Mouse (Mus musculus) kidney, adult 11 months (tissue): Measurements from ENCODE around the gene Gemin6.
"Not testable (repeated sequence)": the region's sequence is repeated elsewhere in the genome, so short reads cannot be mapped to it uniquely, and the experiment has no call there.

Experiments used
- DNase-seq: peaks from one replicate; pipeline ENCODE4 v3.0.0; 2022

Gene Gemin6

DNA sequence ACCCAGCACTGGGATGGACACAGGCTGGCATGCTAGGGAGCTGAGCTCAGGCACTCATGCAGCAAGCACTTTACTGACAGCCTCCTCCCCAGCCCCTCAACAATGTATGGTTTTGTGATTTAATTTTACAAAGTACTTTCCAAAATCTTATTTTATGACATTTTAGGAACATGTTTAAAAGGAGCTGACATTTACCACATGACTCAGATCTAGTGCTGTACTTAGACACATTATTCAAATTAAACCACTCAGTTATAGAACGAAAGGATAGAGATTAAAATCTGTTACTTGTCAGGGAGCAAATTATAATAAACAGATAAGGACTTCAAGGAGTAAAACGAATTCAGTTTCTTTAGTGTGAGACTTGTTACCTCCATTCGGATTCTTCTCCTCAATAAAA, 11.2 kb downstream of the Gemin6 start:
- DNase-seq: no peak

DNA sequence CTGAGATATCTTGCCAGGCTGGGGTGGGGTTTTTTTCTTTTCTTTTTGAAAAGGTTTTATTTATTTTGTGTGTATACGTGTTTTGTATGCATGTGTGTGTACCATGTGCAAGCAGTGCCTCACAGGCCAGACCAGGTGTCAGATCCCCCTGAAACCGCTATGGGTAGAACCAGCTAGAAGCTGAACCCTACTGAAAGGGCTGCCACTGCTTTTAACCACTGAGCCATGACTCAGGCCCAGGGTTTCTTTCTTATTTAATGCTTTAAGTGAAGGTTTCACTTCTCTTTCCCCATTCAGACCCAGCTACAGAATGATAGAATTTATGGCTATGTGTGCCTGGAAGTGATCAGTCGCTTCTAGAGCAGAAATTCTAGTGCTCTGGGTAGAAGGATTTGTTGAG, 12.6 kb downstream of the Gemin6 start:
- no peak for DNase-seq

GRCm38 (mm10) chr17:80237475-80237874, 13.2 kb downstream of the Gemin6 start:
- no peak for DNase-seq

DNA sequence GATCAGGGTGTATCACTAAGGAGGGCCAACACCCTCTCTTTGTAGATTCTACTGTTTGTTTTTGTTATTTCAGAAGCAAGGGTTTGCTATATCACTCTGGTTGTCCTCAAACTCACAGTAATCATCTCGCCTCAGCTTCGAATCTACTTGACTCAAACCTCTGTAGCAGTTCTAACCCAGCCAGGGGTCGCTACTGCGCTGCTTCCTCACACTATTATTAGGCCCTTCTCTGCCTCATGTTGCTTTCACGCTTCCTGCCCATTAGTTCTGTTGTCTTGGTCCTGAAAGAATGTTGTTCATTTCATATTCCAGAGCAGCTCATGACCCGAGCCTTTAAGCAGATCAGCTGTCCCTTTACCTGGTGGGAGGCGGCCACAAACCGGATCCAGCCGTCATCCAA, 17.4 kb downstream of the Gemin6 start:
- DNase-seq: no peak

DNA sequence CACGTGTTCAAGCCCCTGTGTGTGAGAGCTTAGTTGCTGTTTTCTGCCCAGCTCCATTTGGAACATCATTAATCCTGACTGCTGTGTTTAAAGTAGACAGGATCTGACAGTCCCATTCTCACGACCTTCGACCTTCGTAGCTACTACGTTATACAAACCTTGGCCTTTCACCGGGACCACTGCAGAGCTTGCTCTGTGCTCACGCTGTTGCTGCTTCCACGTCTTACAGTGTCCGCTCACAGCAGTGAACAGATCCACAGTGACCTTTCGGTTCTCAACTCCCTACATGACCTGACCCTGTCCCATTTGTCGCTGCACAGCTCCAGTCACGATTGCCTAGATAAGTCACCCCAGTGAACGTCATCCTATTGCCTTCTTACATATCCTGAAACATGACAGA, 18.9 kb downstream of the Gemin6 start:
- DNase-seq: no peak

DNA sequence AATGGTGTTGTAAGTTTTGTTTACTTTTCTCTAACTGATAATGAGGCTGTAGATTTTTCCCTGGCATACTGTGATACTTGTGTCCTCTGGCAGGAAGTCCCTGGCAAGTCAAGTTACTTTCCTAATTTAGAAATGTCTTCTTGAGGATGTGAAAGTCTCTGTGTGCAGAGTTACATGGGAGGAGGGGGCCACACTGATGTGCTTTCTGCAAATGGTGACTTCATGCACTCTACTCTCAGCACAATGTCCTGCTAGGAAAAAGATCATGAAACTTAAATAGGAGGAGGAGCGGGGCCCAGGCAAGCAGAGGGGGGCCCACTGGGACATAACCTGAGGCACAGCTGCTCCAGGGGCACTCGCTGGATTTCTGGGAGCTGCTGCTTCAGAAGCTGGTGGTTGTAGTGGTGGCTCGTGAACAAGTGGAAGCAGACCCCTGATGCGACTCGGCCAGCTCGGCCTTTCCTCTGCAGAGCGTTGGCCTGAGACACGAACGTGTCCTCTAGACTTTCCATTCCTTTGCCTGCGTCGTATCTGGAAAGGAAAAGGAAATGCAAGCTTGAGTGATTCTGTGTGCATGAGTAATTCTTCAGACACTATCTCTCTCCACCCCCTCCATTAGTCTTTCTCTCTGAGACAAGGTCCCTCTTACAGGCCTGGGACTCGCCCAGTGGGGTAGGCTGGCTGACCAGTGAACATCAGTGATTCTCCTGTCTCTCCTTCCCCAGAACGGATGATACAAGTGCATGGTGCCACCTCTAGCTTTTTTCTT, 28.7 kb downstream of the Gemin6 start:
- no peak for DNase-seq

DNA sequence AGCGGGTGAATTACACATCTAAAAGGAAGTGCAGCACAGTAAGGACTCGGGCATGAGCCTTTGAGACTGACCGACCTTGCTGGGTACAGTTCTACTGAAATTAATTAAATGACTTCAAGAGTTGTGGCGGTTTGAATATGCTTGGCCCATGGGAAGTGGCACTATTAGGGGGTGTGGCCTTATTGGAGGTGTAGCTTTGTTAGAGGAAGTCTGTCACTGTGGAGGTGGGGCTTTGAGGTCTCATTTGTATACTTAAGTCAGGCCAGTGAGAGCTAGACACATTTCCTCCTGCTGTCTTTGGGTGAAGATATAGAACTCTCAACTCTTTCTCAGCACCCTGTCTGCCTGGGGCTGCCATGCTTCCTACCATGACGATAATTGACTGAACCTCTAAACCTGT, 30.2 kb downstream of the Gemin6 start:
- DNase-seq: no peak

GRCm38 (mm10) chr17:80255208-80255607, 31.0 kb downstream of the Gemin6 start:
- peak; percentile 38 for DNase-seq

DNA sequence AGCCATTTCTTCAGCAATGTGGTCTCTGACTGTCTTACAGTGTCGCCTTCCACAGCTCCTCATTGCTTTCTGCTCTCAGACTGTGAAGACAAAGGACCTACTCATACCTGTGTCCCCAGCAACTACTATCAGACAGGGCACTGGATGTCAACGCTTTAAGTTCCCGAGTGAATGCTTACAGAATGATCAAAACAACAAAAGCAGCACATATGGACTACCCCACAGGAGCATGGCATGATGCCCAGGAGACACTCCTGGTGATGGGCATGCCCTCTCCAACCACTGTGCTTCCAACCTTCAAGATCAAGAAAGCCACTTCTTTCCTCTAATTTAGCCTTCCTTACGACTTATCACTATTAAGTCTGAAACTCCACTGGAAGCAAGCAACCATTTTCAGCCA, 42.8 kb downstream of the Gemin6 start:
- no peak for DNase-seq

DNA sequence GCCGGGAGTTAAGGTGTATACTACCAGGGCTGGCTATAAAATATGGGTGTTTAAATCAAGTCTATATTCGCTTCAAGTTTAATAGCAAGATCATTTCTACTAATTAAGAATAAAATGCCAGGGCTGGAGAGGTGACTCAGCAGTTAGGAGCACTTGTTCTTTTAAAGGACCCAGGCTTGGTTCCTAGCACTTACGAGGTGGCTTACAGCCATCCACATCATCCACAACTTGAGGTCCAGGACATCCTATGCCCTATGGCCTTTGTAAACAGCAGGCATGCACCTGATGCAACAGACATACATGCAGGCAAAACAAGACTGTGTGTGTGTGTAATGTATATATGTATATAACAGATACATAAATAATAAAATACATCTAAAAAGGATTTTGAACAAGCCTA, 43.9 kb downstream of the Gemin6 start:
- DNase-seq: no peak

DNA sequence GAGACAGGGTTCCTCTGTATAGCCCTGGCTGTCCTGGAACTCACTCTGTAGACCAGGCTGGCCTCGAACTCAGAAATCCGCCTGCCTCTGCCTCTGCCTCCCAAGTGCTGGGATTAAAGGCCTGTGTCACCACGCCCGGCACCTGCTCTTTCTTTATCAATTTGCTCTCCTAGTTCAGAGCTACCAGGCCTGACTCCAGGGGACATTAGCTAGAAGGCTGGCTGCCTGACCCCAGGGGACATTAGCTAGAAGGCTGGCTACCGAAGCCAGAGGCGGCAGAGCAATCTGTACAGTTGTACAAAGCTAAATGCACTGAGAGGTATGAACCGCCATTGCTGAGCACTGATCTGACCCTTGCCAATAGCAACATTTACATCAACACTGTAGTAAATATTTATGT, 46.4 kb downstream of the Gemin6 start:
- not testable (repeated sequence) for DNase-seq
